Mouse (Mus musculus): ENCODE results near the gene Gtf3a. TPM values are rescaled to one million over a fixed set of nuclear protein-coding genes. Genes with fewer than 3 reads are reported as not detected.
A peak's percentile ranks its signal among the peaks of the same experiment; 100 is the strongest.

The Gtf3a gene
- total RNA-seq, 2 experiments from 2014 or later, result 23.6 to 25.3 TPM

DNA sequence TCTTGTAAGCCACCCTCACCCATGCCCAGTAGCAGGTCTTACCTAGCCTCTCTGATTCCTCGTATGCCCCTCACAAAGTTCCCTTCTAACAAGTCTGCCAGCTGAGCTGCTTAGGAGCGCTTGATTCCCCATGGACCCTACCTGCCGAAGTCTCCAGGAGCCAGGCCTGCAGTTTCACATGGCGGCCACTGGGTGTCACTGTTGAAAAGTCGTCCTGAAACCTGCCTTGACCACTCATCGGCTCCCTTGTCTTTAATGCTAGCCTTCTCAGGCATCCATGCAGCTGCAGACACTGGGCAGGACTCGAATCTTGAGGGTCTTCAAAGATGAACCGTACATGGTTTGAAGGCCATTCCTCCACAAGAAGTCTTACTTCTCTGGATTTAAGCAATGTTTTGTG, 34.8 kb downstream of the Gtf3a start:
- no peak for DNase-seq

DNA sequence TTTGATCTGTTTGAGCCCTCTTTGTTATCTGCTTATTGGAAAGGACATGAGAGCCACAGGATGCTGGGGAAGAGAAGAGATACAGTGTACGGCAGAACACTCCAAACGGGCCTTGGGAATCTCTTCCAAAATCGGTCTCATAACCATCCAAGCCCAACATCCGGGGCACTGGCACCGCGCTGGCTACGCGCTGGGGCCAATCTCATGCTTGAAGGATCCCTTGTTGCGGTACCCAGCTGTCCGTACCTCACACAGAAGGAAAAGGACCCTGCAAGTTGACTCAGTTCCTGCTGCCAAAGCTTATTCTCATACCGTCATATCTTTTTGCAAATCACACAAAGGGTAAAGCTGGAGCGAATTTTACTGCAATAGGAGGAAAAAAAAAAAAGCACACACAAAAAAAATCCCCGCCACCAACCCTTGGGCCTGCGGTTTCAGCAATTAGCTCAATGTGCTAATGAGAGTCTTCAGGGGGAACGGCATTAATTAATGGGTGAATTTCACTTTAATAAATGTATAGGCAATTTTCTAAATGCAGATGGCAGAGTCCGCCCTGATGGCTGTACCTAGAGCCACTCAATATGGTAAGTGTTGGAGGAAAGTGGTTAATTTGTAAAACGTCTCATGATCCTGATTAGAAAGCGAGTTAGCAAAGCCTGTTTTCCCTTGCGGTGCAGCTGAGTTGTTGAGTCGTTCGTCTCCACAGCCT, 37.4 kb downstream of the Gtf3a start:
- DNase-seq, result no peak

DNA sequence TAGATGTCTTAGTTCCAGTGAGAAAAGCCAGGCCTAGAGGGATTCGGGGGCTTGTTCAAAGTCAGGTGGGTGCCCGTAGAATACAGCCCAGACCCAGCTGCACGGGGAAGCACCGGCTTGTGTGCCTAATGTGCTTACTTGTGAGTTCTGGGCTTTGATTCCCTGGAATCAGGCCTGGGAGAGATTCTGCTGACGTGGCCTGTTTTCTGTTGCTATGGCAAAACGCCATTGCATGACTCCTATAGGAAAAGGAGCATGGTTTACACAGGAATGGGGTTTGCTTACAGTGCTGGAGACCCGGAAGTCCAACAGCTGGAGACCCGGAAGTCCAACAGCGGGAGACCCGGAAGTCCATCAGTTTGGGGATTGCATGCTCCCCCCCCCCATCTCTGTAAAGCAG, 39.1 kb downstream of the Gtf3a start:
- DNase-seq, result no peak

DNA sequence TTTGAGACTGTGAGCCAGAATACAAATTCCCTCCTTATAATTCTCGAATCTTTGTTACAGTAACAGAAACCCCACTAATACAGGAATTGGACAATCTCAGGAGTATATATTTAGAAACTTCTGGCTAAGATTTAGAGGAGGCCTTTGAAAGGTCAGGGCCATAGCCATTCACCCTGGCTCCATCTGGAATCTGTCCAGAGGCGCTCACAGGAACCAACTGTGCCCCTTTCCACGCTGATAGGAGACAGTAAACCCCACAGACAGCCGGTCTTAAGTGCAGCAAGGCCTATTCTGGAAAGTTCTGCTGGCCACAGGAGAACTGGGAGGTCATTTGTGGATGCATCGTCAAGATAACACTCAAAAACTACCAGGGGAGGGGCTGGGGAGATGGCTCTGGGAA, 40.6 kb downstream of the Gtf3a start:
- no peak for DNase-seq

DNA sequence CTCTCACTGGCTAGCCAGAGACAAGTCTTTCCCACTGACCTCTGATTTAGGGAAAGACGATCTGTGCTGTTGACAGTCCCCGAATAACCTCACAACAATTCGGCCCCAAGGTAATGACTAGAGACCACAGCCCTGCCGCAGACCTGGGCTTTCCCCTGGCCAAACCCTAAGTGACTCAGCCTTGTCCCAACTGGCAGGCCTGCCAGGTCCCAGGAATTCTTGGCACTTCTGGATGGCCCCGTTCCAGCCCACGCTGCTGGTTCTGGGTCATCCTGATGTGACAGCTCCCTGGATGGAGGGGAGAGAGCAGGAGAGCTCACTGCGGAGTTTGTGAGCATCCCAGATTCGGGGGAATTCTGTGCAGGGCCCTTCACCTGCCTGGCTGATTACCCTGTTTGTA, 45.1 kb downstream of the Gtf3a start:
- peak; percentile 54 for DNase-seq

DNA sequence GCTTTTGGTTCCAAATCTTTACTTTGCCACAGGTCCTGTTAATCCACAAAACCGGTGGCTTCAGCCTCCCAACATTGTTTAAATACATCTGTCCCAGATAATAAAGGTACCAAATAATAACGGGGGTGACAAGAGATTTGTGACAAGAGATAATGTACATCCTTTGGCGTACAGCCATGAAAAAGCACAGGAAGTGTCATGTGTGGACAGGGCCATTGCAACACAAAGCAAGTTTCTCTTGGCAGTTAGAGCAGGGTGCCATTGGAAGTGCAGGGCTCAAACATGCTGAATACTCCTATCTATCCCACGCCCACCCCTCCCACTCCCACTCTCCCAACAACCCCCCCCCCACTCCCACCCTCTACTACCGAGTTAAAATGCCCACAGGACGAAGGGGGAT, 46.5 kb downstream of the Gtf3a start:
- DNase-seq, result no peak

DNA sequence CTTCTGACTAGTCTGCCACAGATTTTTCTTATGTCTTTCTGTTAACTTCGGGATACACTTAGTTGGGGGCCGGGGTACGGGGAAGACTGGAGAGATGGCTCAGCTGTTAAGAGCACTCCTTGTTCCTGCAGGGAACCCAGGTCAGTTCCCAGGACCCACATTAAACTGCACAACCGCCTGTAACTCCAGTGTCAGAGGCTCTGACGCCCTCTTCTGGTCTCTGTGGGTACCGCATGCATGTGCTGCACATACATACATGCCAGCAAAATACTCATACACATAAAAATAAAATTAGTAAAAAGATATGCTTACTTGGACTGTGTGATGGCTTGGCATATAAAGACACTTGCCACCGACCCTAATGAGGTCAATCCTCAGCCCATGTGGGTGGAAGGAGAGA, 48.4 kb downstream of the Gtf3a start:
- DNase-seq, result no peak

DNA sequence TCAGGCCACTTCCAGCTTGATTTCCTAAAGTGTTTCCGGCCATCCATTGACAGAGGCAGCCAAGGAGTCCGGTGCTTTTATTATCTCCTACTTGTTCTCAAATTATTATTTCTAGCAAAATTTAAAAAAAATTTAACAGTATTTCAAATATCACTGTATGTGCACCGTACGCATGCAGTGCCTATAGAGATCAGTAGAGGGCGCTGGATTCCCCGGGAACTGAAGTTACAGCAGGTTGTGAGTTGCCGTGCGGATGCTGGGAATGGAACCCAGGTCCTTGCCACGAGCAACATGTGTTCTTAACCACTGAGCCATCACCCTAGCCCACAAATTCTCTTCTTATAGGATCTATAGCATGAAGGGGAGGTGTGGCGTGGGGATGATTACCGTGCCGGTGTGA, 50.3 kb downstream of the Gtf3a start:
- DNase-seq, result no peak

DNA sequence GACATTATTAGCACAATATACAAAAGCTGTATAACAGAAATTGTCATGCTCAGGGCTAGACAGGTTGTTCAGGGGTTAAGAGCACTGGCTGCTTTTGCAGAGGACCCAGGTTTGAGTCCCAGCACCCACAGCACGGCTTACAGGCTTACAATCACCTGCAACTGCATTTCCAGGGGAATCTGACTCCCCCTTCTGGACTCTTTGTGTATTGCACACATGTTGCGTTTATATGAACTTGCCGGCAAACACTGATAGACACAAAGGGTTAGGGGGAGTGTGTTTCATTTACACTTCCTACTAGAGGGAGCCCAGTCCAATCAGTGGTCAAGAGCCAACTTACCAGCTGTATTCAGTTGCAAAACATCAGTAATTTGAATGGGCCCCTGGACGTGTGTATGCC, 52.9 kb downstream of the Gtf3a start:
- DNase-seq, result no peak

DNA sequence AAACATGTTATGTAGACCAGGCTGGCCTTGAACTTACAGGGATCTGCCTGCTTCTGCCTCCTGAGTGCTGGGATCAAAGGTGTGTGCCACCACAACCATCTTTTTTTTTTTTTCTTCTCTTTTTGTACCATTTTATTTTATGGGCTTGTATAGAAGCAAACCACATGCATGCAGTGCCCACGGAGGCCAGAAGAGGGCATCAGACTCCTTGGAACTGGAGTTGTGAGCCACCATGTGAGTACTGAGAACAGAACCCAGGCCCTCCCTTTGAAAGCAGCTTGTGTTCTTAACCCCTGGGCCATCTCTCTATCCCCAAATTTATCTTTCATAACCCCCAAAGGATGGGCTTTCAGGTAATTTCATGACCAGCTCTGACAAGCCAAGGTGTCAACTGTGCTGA, 54.8 kb downstream of the Gtf3a start:
- DNase-seq, result no peak

Other genes with a start within 250 kb of the Gtf3a start
- 10 to 100 TPM; 14.1 to 16.8 TPM for gene Usp12, start 153.7 kb upstream of the Gtf3a start, total RNA-seq (2021)
- 100 to 1,000 TPM; 103 to 126 TPM for gene Rpl21, start 115.8 kb upstream of the Gtf3a start, total RNA-seq (2021)
- 1 to 10 TPM; 1.2 to 1.9 TPM for gene Rasl11a, start 103.6 kb upstream of the Gtf3a start, total RNA-seq (2021)
- gene Mtif3, start 15.1 kb downstream of the Gtf3a start, total RNA-seq (2021), result 10 to 100 TPM; 20.2 to 20.8 TPM
- gene Lnx2, start 127.9 kb downstream of the Gtf3a start, total RNA-seq (2021), result 1 to 10 TPM; 2.0 to 2.3 TPM
- 10 to 100 TPM; 85.3 to 87.5 TPM for gene Polr1d, start 128.4 kb downstream of the Gtf3a start, total RNA-seq (2021)
- gene Gsx1, start 240.0 kb downstream of the Gtf3a start, total RNA-seq (2021), result not detected

Data from gastrocnemius, postnatal 25 days (tissue).